Mouse (Mus musculus): Measurements from ENCODE around the gene Card11. TPM values are rescaled to one million over a fixed set of nuclear protein-coding genes. Genes with fewer than 3 reads are reported as not detected.

Gene Card11
- polyA plus RNA-seq, 1 experiment from 2014 or later = 1.4 TPM

- Histone ChIP-seq H3K9me3 (replicated peaks; ENCODE audit: control insufficient read depth, low read length) (no peaks in the 10 kb centered on the region), H3K27ac (ENCODE audit: low read length) (no peak overlapping the region), H3K4me2 (ENCODE audit: low read depth, low read length) (no peak overlapping the region), H3K9ac (ENCODE audit: low read length) (no peak overlapping the region), H3K36me3 (ENCODE audit: control insufficient read depth, insufficient read depth) (no peaks in the 10 kb centered on the region), H3K27me3 (ENCODE audit: control insufficient read depth, insufficient read depth, low read length) (no peaks in the 10 kb centered on the region), H3K4me3 (ENCODE audit: low read length) (no peak overlapping the region), H3K4me1 (ENCODE audit: control insufficient read depth, insufficient read depth, low read length) (peaks cover under 1% of the 10 kb centered on the region)
- ATAC-seq (replicated peaks; ENCODE audit: extremely low read depth, insufficient read depth, low FRiP score) = no peak
- WGBS = 70% methylated on average over 6 of the region's 6 CpGs
Observed at GRCm38 (mm10) chr5:140878644-140879043, 121.7 kb downstream of the Card11 start.

- peak overlapping the region; percentile 54; the same call in 1 of the 2 replicates for H3K4me2 ChIP-seq (ENCODE audit: low read depth, low read length)
- 65% methylated on average over 6 of the region's 6 CpGs for WGBS
Observed at GRCm38 (mm10) chr5:140873736-140874307, 126.6 kb downstream of the Card11 start.

GRCm38 (mm10) chr5:140873039-140873551 lies 127.3 kb downstream of the Card11 start:
- H3K9ac ChIP-seq (ENCODE audit: low read length) = peak overlapping the region; percentile 58
- WGBS = 12% methylated on average over 18 of the region's 18 CpGs
- H3K27ac ChIP-seq (ENCODE audit: low read length) = peak overlapping the region; percentile 44
- peak overlapping the region; percentile 54 for H3K4me2 ChIP-seq (ENCODE audit: low read depth, low read length)
- no peaks in the 10 kb centered on the region for H3K9me3 ChIP-seq (replicated peaks; ENCODE audit: control insufficient read depth, low read length)
- peaks cover 8% of the 10 kb centered on the region for H3K4me1 ChIP-seq (ENCODE audit: control insufficient read depth, insufficient read depth, low read length)
- H3K4me3 ChIP-seq (ENCODE audit: low read length) = peak overlapping the region; percentile 20
- ATAC-seq (replicated peaks; ENCODE audit: extremely low read depth, insufficient read depth, low FRiP score) = no peak
- H3K27me3 ChIP-seq (ENCODE audit: control insufficient read depth, insufficient read depth, low read length) = no peaks in the 10 kb centered on the region
- H3K36me3 ChIP-seq (ENCODE audit: control insufficient read depth, insufficient read depth) = no peaks in the 10 kb centered on the region

More at GRCm38 (mm10) chr5:140873736-140874307, 126.6 kb downstream of the Card11 start:
- Histone ChIP-seq H3K36me3 (ENCODE audit: control insufficient read depth, insufficient read depth) (no peaks in the 10 kb centered on the region), H3K27ac (ENCODE audit: low read length) (no peak overlapping the region; the same call in 1 of the 2 replicates), H3K9me3 (replicated peaks; ENCODE audit: control insufficient read depth, low read length) (no peaks in the 10 kb centered on the region), H3K4me3 (ENCODE audit: low read length) (no peak overlapping the region), H3K4me1 (ENCODE audit: control insufficient read depth, insufficient read depth, low read length) (peaks cover 8% of the 10 kb centered on the region), H3K27me3 (ENCODE audit: control insufficient read depth, insufficient read depth, low read length) (no peaks in the 10 kb centered on the region), H3K9ac (ENCODE audit: low read length) (peak overlapping the region; percentile 58)
- no peak for ATAC-seq (replicated peaks; ENCODE audit: extremely low read depth, insufficient read depth, low FRiP score)

GRCm38 (mm10) chr5:140872532-140873038 lies 127.8 kb downstream of the Card11 start:
- peak; percentile 39; the same call in 1 of the 2 replicates for ATAC-seq (replicated peaks; ENCODE audit: extremely low read depth, insufficient read depth, low FRiP score)
- Histone ChIP-seq H3K27me3 (ENCODE audit: control insufficient read depth, insufficient read depth, low read length) (no peaks in the 10 kb centered on the region), H3K4me3 (ENCODE audit: low read length) (no peak overlapping the region), H3K9ac (ENCODE audit: low read length) (peak overlapping the region; percentile 58; the same call in 1 of the 2 replicates), H3K9me3 (replicated peaks; ENCODE audit: control insufficient read depth, low read length) (no peaks in the 10 kb centered on the region), H3K36me3 (ENCODE audit: control insufficient read depth, insufficient read depth) (no peaks in the 10 kb centered on the region), H3K4me1 (ENCODE audit: control insufficient read depth, insufficient read depth, low read length) (peaks cover 8% of the 10 kb centered on the region), H3K27ac (ENCODE audit: low read length) (no peak overlapping the region; the same call in 1 of the 2 replicates), H3K4me2 (ENCODE audit: low read depth, low read length) (peak overlapping the region; percentile 54)
- 27% methylated on average over 11 of the region's 11 CpGs for WGBS

- no peak for ATAC-seq (replicated peaks; ENCODE audit: extremely low read depth, insufficient read depth, low FRiP score)
- Histone ChIP-seq H3K4me1 (ENCODE audit: control insufficient read depth, insufficient read depth, low read length) (peaks cover 8% of the 10 kb centered on the region), H3K9me3 (replicated peaks; ENCODE audit: control insufficient read depth, low read length) (no peaks in the 10 kb centered on the region), H3K4me2 (ENCODE audit: low read depth, low read length) (no peak overlapping the region), H3K27me3 (ENCODE audit: control insufficient read depth, insufficient read depth, low read length) (no peaks in the 10 kb centered on the region), H3K4me3 (ENCODE audit: low read length) (no peak overlapping the region), H3K9ac (ENCODE audit: low read length) (no peak overlapping the region), H3K27ac (ENCODE audit: low read length) (no peak overlapping the region), H3K36me3 (ENCODE audit: control insufficient read depth, insufficient read depth) (no peaks in the 10 kb centered on the region)
- WGBS = 72% methylated on average over 6 of the region's 6 CpGs
Observed at GRCm38 (mm10) chr5:140871241-140871640, 129.1 kb downstream of the Card11 start.

GRCm38 (mm10) chr5:140869034-140869433 lies 131.3 kb downstream of the Card11 start:
- 66% methylated on average over 2 of the region's 2 CpGs for WGBS
- Histone ChIP-seq H3K4me3 (ENCODE audit: low read length) (no peak overlapping the region), H3K9ac (ENCODE audit: low read length) (no peak overlapping the region), H3K27ac (ENCODE audit: low read length) (no peak overlapping the region), H3K36me3 (ENCODE audit: control insufficient read depth, insufficient read depth) (no peaks in the 10 kb centered on the region), H3K27me3 (ENCODE audit: control insufficient read depth, insufficient read depth, low read length) (no peaks in the 10 kb centered on the region), H3K4me1 (ENCODE audit: control insufficient read depth, insufficient read depth, low read length) (peaks cover 8% of the 10 kb centered on the region), H3K4me2 (ENCODE audit: low read depth, low read length) (no peak overlapping the region), H3K9me3 (replicated peaks; ENCODE audit: control insufficient read depth, low read length) (no peaks in the 10 kb centered on the region)
- no peak for ATAC-seq (replicated peaks; ENCODE audit: extremely low read depth, insufficient read depth, low FRiP score)

- H3K4me1 ChIP-seq (ENCODE audit: control insufficient read depth, insufficient read depth, low read length) = no peaks in the 10 kb centered on the region
Observed at GRCm38 (mm10) chr5:140859730-140860129, 140.7 kb downstream of the Card11 start.

GRCm38 (mm10) chr5:140858335-140858734 lies 142.0 kb downstream of the Card11 start:
- H3K27ac ChIP-seq (ENCODE audit: low read length) = no peak overlapping the region
- 78% methylated on average over 3 of the region's 3 CpGs for WGBS
- H3K4me2 ChIP-seq (ENCODE audit: low read depth, low read length) = no peak overlapping the region
- H3K9me3 ChIP-seq (replicated peaks; ENCODE audit: control insufficient read depth, low read length) = no peaks in the 10 kb centered on the region
- H3K4me3 ChIP-seq (ENCODE audit: low read length) = no peak overlapping the region
- no peaks in the 10 kb centered on the region for H3K36me3 ChIP-seq (ENCODE audit: control insufficient read depth, insufficient read depth)
- ATAC-seq (replicated peaks; ENCODE audit: extremely low read depth, insufficient read depth, low FRiP score) = no peak; the same call in 1 of the 2 replicates
- no peak overlapping the region for H3K9ac ChIP-seq (ENCODE audit: low read length)
- H3K27me3 ChIP-seq (ENCODE audit: control insufficient read depth, insufficient read depth, low read length) = no peaks in the 10 kb centered on the region
- H3K4me1 ChIP-seq (ENCODE audit: control insufficient read depth, insufficient read depth, low read length) = no peaks in the 10 kb centered on the region

More at GRCm38 (mm10) chr5:140859730-140860129, 140.7 kb downstream of the Card11 start:
- no peak overlapping the region for H3K4me3 ChIP-seq (ENCODE audit: low read length)
- no peak overlapping the region for H3K4me2 ChIP-seq (ENCODE audit: low read depth, low read length)
- no peak overlapping the region for H3K27ac ChIP-seq (ENCODE audit: low read length)
- H3K9ac ChIP-seq (ENCODE audit: low read length) = no peak overlapping the region
- no peaks in the 10 kb centered on the region for H3K36me3 ChIP-seq (ENCODE audit: control insufficient read depth, insufficient read depth)
- no peak for ATAC-seq (replicated peaks; ENCODE audit: extremely low read depth, insufficient read depth, low FRiP score)
- H3K27me3 ChIP-seq (ENCODE audit: control insufficient read depth, insufficient read depth, low read length) = no peaks in the 10 kb centered on the region
- no peaks in the 10 kb centered on the region for H3K9me3 ChIP-seq (replicated peaks; ENCODE audit: control insufficient read depth, low read length)
- 83% methylated on average over 5 of the region's 5 CpGs for WGBS

GRCm38 (mm10) chr5:140857432-140858154 lies 142.8 kb downstream of the Card11 start:
- Histone ChIP-seq H3K9ac (ENCODE audit: low read length) (no peak overlapping the region), H3K27me3 (ENCODE audit: control insufficient read depth, insufficient read depth, low read length) (no peaks in the 10 kb centered on the region), H3K36me3 (ENCODE audit: control insufficient read depth, insufficient read depth) (no peaks in the 10 kb centered on the region), H3K4me3 (ENCODE audit: low read length) (no peak overlapping the region), H3K27ac (ENCODE audit: low read length) (no peak overlapping the region), H3K9me3 (replicated peaks; ENCODE audit: control insufficient read depth, low read length) (no peaks in the 10 kb centered on the region), H3K4me2 (ENCODE audit: low read depth, low read length) (no peak overlapping the region), H3K4me1 (ENCODE audit: control insufficient read depth, insufficient read depth, low read length) (no peaks in the 10 kb centered on the region)
- ATAC-seq (replicated peaks; ENCODE audit: extremely low read depth, insufficient read depth, low FRiP score) = no peak
- 51% methylated on average over 8 of the region's 8 CpGs for WGBS
